Mouse (Mus musculus) MEL (cell line): Measurements from ENCODE around the gene Gm20425. TPM values are rescaled to one million over a fixed set of nuclear protein-coding genes. Genes with fewer than 3 reads are reported as not detected.

Experiments used
- DNase-seq: peaks from one replicate; pipeline ENCODE4 v3.0.0; 2011; ENCODE audit warnings: low read depth, low spot score
- H3K27ac ChIP-seq: 2 replicates; pipeline ENCODE4 v1.5.1; 2012; ENCODE audit warnings: low read depth, mild to moderate bottlenecking, control low read depth, low read length, moderate library complexity; ENCODE audit not compliant: control insufficient read depth
- H3K27me3 ChIP-seq, 2 experiments: fragments of 150-350 bp in 1 of 2; sonication (generic) in 1 of 2; 2 replicates each; pipeline ENCODE4 v1.6.1; 2012; ENCODE audit warnings: low read length in 2 of 2, mild to moderate bottlenecking in 2 of 2, improper control_type of control experiment in 1 of 2, moderate library complexity in 1 of 2; ENCODE audit not compliant: insufficient read depth in 2 of 2, control insufficient read depth in 1 of 2
- H3K36me3 ChIP-seq, 2 experiments: 2 replicates each; pipeline ENCODE4 v1.6.1; 2012 to 2014; ENCODE audit warnings: low read length in 2 of 2, improper control_type of control experiment in 1 of 2, inconsistent platforms in 1 of 2, mild to moderate bottlenecking in 1 of 2; ENCODE audit not compliant: insufficient read depth in 2 of 2, control insufficient read depth in 1 of 2
- H3K4me1 ChIP-seq, 2 experiments: fragments of 150-350 bp in 1 of 2; sonication (generic) in 1 of 2; 2 replicates each; pipeline ENCODE4 v1.6.1; 2012; ENCODE audit warnings: low read length in 2 of 2, improper control_type of control experiment in 1 of 2, mild to moderate bottlenecking in 1 of 2; ENCODE audit not compliant: insufficient read depth in 2 of 2, control insufficient read depth in 1 of 2
- H3K4me3 ChIP-seq, 2 experiments: fragments of 150-350 bp in 1 of 2; sonication (generic) in 1 of 2; 2 replicates each; pipeline ENCODE4 v1.5.1; 2012; ENCODE audit warnings: low read depth in 2 of 2, low read length in 2 of 2, mild to moderate bottlenecking in 2 of 2, moderate library complexity in 2 of 2, control low read depth in 1 of 2, improper control_type of control experiment in 1 of 2; ENCODE audit not compliant: control insufficient read depth in 1 of 2, insufficient read depth in 1 of 2
- H3K79me2 ChIP-seq: 2 replicates; pipeline ENCODE4 v1.6.1; 2012; ENCODE audit warnings: mild to moderate bottlenecking, low read length, moderate library complexity; ENCODE audit not compliant: control insufficient read depth, poor library complexity, insufficient read depth
- H3K9ac ChIP-seq: 2 replicates; pipeline ENCODE4 v1.6.1; 2012; ENCODE audit warnings: low read depth, mild to moderate bottlenecking, control low read depth, low read length, moderate library complexity; ENCODE audit not compliant: control insufficient read depth, poor library complexity, severe bottlenecking
- H3K9me3 ChIP-seq: fragments of 150-350 bp; sonication (generic); replicated peaks from 2 replicates; pipeline ENCODE4 v1.6.1; 2012; ENCODE audit warnings: mild to moderate bottlenecking, low read length, improper control_type of control experiment, moderate library complexity; ENCODE audit not compliant: insufficient read depth
- BHLHE40 ChIP-seq: IDR thresholded peaks from 2 replicates; pipeline ENCODE4 v1.6.1; 2012; ENCODE audit warnings: low read depth, mild to moderate bottlenecking, inconsistent platforms, low read length, improper control_type of control experiment, borderline replicate concordance
- CHD2 ChIP-seq: IDR thresholded peaks from 2 replicates; pipeline ENCODE4 v1.6.1; 2011; ENCODE audit warnings: low read length, improper control_type of control experiment
- CTCF ChIP-seq, 3 experiments: IDR thresholded peaks in 2 of 3; conservative IDR thresholded peaks in 1 of 3; 2 replicates each; pipeline ENCODE4 v1.5.1; 2011 to 2012; ENCODE audit warnings: low read length in 3 of 3, low read depth in 2 of 3, mild to moderate bottlenecking in 2 of 3, improper control_type of control experiment in 1 of 3, inconsistent platforms in 1 of 3, mixed read lengths in 1 of 3, moderate library complexity in 1 of 3; ENCODE audit not compliant: control insufficient read depth in 1 of 3, insufficient read depth in 1 of 3, poor library complexity in 1 of 3, severe bottlenecking in 1 of 3
- E2F4 ChIP-seq: IDR thresholded peaks from 2 replicates; pipeline ENCODE4 v1.6.1; 2011; ENCODE audit warnings: low read depth, low read length, improper control_type of control experiment, borderline replicate concordance
- ELF1 ChIP-seq: IDR thresholded peaks from 2 replicates; pipeline ENCODE4 v1.6.1; 2014; ENCODE audit warnings: low read depth, mild to moderate bottlenecking, inconsistent platforms, low read length, improper control_type of control experiment, moderate library complexity
- EP300 ChIP-seq, 2 experiments: IDR thresholded peaks; 2 replicates each; pipeline ENCODE4 v1.6.1; 2011; ENCODE audit warnings: improper control_type of control experiment in 2 of 2, low read length in 2 of 2, low read depth in 1 of 2, mild to moderate bottlenecking in 1 of 2
- GABPA ChIP-seq: IDR thresholded peaks from 2 replicates; pipeline ENCODE4 v1.6.1; 2012; ENCODE audit warnings: low read depth, mild to moderate bottlenecking, inconsistent platforms, low read length, improper control_type of control experiment, moderate library complexity
- GATA1 ChIP-seq: IDR thresholded peaks from 2 replicates; pipeline ENCODE4 v1.6.1; 2011; ENCODE audit warnings: low read depth, low read length, improper control_type of control experiment
- KAT2A ChIP-seq: conservative IDR thresholded peaks from 2 replicates; pipeline ENCODE4 v1.6.1; 2012; ENCODE audit warnings: low read depth, low read length, improper control_type of control experiment, inconsistent platforms
- MAFK ChIP-seq: IDR thresholded peaks from 2 replicates; pipeline ENCODE4 v1.6.1; 2011; ENCODE audit warnings: low read depth, mild to moderate bottlenecking, low read length, improper control_type of control experiment, borderline replicate concordance
- MAZ ChIP-seq: IDR thresholded peaks from 2 replicates; pipeline ENCODE4 v1.6.1; 2012; ENCODE audit warnings: low read depth, mild to moderate bottlenecking, inconsistent platforms, low read length, improper control_type of control experiment
- MYC ChIP-seq: IDR thresholded peaks from 2 replicates; pipeline ENCODE4 v1.6.1; 2011; ENCODE audit warnings: low read depth, mild to moderate bottlenecking, low read length, improper control_type of control experiment, moderate library complexity
- NELFE ChIP-seq: IDR thresholded peaks from 2 replicates; pipeline ENCODE4 v1.6.1; 2011; ENCODE audit warnings: low read depth, low read length, improper control_type of control experiment
- NRF1 ChIP-seq: IDR thresholded peaks from 2 replicates; pipeline ENCODE4 v1.6.1; 2014; ENCODE audit warnings: low read depth, mild to moderate bottlenecking, inconsistent platforms, low read length, improper control_type of control experiment, moderate library complexity; ENCODE audit not compliant: poor library complexity, insufficient read depth, severe bottlenecking
- POLR2AphosphoS2 ChIP-seq: IDR thresholded peaks from 2 replicates; pipeline ENCODE4 v1.6.1; 2011; ENCODE audit warnings: low read length, improper control_type of control experiment
- RAD21 ChIP-seq: IDR thresholded peaks from 2 replicates; pipeline ENCODE4 v1.6.1; 2011; ENCODE audit warnings: mild to moderate bottlenecking, low read depth, low read length, improper control_type of control experiment
- SIN3A ChIP-seq: IDR thresholded peaks from 2 replicates; pipeline ENCODE4 v1.6.1; 2012; ENCODE audit warnings: low read length, improper control_type of control experiment, inconsistent platforms
- SMC3 ChIP-seq: IDR thresholded peaks from 2 replicates; pipeline ENCODE4 v1.6.1; 2011; ENCODE audit warnings: low read depth, low read length, improper control_type of control experiment
- TAL1 ChIP-seq: IDR thresholded peaks from 2 replicates; pipeline ENCODE4 v1.6.1; 2012; ENCODE audit warnings: mild to moderate bottlenecking, inconsistent platforms, low read length, moderate library complexity, mixed read lengths
- TBP ChIP-seq: IDR thresholded peaks from 2 replicates; pipeline ENCODE4 v1.8.0; 2011; ENCODE audit warnings: low read depth, low read length, improper control_type of control experiment
- UBTF ChIP-seq: IDR thresholded peaks from 2 replicates; pipeline ENCODE4 v1.6.1; 2012; ENCODE audit warnings: low read depth, mild to moderate bottlenecking, inconsistent platforms, low read length, improper control_type of control experiment, moderate library complexity, borderline replicate concordance; ENCODE audit not compliant: insufficient read depth
- USF1 ChIP-seq: IDR thresholded peaks from 2 replicates; pipeline ENCODE4 v1.6.1; 2014; ENCODE audit warnings: low read depth, mild to moderate bottlenecking, inconsistent platforms, low read length, improper control_type of control experiment, moderate library complexity
- USF2 ChIP-seq, 2 experiments: IDR thresholded peaks; 2 replicates each; pipeline ENCODE4 v1.6.1; 2011 to 2012; ENCODE audit warnings: improper control_type of control experiment in 2 of 2, low read length in 2 of 2, borderline replicate concordance in 1 of 2, inconsistent platforms in 1 of 2, low read depth in 1 of 2, mild to moderate bottlenecking in 1 of 2; ENCODE audit not compliant: insufficient read depth in 1 of 2
- ZC3H11A ChIP-seq: IDR thresholded peaks from 2 replicates; pipeline ENCODE4 v1.6.1; 2012; ENCODE audit warnings: low read depth, mild to moderate bottlenecking, inconsistent platforms, low read length, improper control_type of control experiment
- ZKSCAN1 ChIP-seq: IDR thresholded peaks from 2 replicates; pipeline ENCODE4 v1.6.1; 2012; ENCODE audit warnings: low read depth, mild to moderate bottlenecking, inconsistent platforms, low read length, improper control_type of control experiment, moderate library complexity
- ZMIZ1 ChIP-seq: IDR thresholded peaks from 2 replicates; pipeline ENCODE4 v1.6.1; 2012; ENCODE audit warnings: low read depth, mild to moderate bottlenecking, inconsistent platforms, low read length, improper control_type of control experiment, moderate library complexity
- ZNF384 ChIP-seq: IDR thresholded peaks from 2 replicates; pipeline ENCODE4 v1.6.1; 2012; ENCODE audit warnings: low read depth, mild to moderate bottlenecking, inconsistent platforms, low read length, improper control_type of control experiment
- polyA plus RNA-seq, 2 experiments: library from polyadenylated mRNA; stranded (reverse) in 1 of 2; unstranded in 1 of 2; fragments of >175 nt in 1 of 2; fragments of >200 nt in 1 of 2; gene quantifications; 2 replicates each; pipeline versions ENCODE4 v1.2.1 to v1.2.4; 2012; ENCODE audit warnings: low replicate concordance in 2 of 2, low read depth in 1 of 2; ENCODE audit not compliant: insufficient read length in 2 of 2, insufficient read depth in 1 of 2, missing spikeins in 1 of 2
- total RNA-seq: library from RNA; depleted of rRNA; stranded (reverse); fragments of 300-350 nt; gene quantifications from 2 replicates; pipeline ENCODE4 v1.2.3, GENCODE M21; 2012

Gm20425 gene
- total and polyA plus RNA-seq, 3 experiments = not detected

DNA sequence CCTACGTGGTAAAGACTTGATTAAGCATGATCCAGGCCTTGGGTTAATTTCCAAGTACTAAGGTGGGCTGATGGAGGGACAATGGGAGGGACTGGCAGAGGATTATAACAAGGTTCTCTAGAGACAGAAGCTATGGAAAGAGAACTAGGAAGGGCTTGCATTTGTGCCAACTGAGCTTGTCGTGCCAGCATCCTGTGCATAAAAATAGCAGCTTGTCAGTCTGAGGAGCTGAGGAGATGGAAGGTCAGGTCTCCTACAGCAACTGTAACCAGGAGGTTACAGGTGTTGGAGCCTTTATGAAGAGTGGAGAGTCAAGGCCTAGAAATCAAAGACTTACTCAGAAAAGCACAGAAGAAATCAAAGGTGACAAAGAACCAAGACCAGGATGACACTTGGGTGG, 16.5 kb downstream of the Gm20425 start:
- no peaks in the 10 kb centered on the region for H3K36me3 ChIP-seq
- H3K27ac ChIP-seq = no peak overlapping the region
- TF ChIP-seq MAFK = no peak
- no peak for TF ChIP-seq TBP
- TF ChIP-seq ZMIZ1 = no peak
- no peak for TF ChIP-seq CTCF (IDR thresholded peaks at IDR 0.05 in 2 of 3, conservative IDR thresholded peaks at IDR 0.05 in 1 of 3; ENCODE audit: control insufficient read depth in 1 of 3, insufficient read depth in 1 of 3, low read depth in 2 of 3, low read length in 3 of 3, poor library complexity in 1 of 3, severe bottlenecking in 1 of 3)
- no peak for TF ChIP-seq CHD2
- TF ChIP-seq MAZ = no peak
- no peak for TF ChIP-seq USF1
- TF ChIP-seq GABPA = no peak
- no peak for TF ChIP-seq ZKSCAN1
- no peak for TF ChIP-seq KAT2A
- no peak for TF ChIP-seq RAD21
- TF ChIP-seq POLR2AphosphoS2 = no peak
- TF ChIP-seq USF2 (IDR thresholded peaks at IDR 0.05; ENCODE audit: borderline replicate concordance in 1 of 2, insufficient read depth in 1 of 2, low read depth in 1 of 2, low read length in 2 of 2) = no peak
- H3K4me1 ChIP-seq = no peaks in the 10 kb centered on the region
- H3K4me3 ChIP-seq = no peak overlapping the region
- no peak for DNase-seq
- no peaks in the 10 kb centered on the region for H3K79me2 ChIP-seq
- no peaks in the 10 kb centered on the region; a peak in 2 of 4 replicates for H3K27me3 ChIP-seq
- H3K9me3 ChIP-seq = no peaks in the 10 kb centered on the region
- no peak overlapping the region for H3K9ac ChIP-seq

- Histone ChIP-seq H3K4me3 (no peak overlapping the region), H3K79me2 (no peaks in the 10 kb centered on the region), H3K4me1 (no peaks in the 10 kb centered on the region), H3K27me3 (no peaks in the 10 kb centered on the region; a peak in 2 of 4 replicates), H3K9ac (no peak overlapping the region), H3K27ac (no peak overlapping the region), H3K9me3 (no peaks in the 10 kb centered on the region), H3K36me3 (no peaks in the 10 kb centered on the region)
- no peak for DNase-seq
- TF ChIP-seq MYC = no peak
- TF ChIP-seq NRF1 = no peak
- no peak for TF ChIP-seq UBTF
- TF ChIP-seq BHLHE40 = no peak
- no peak for TF ChIP-seq TAL1
- no peak for TF ChIP-seq NELFE
- TF ChIP-seq MAFK = no peak
- TF ChIP-seq RAD21 = no peak
- no peak for TF ChIP-seq GATA1
- no peak for TF ChIP-seq SIN3A
- no peak for TF ChIP-seq CTCF (IDR thresholded peaks at IDR 0.05 in 2 of 3, conservative IDR thresholded peaks at IDR 0.05 in 1 of 3; ENCODE audit: control insufficient read depth in 1 of 3, insufficient read depth in 1 of 3, low read depth in 2 of 3, low read length in 3 of 3, poor library complexity in 1 of 3, severe bottlenecking in 1 of 3)
- TF ChIP-seq CHD2 = no peak
- no peak for TF ChIP-seq ZC3H11A
- TF ChIP-seq MAZ = no peak
- no peak for TF ChIP-seq ZNF384
- no peak for TF ChIP-seq SMC3
- TF ChIP-seq EP300 (IDR thresholded peaks at IDR 0.05; ENCODE audit: low read depth in 1 of 2, low read length in 2 of 2) = no peak
- TF ChIP-seq ELF1 = no peak
- TF ChIP-seq TBP = no peak
- no peak for TF ChIP-seq E2F4
Measured at GRCm38 (mm10) chr9:103212654-103213420, 17.3 kb downstream of the Gm20425 start.
